Comparison of ENCODE assay signal across 21 mouse cellular contexts in genomic region chr10:125752506-125753218, GRCm38 (mm10).
DNase-seq lines count a peak whose midpoint lies in the region; ATAC-seq and TF ChIP-seq lines count a peak whose summit lies in the region.
"Had no signal": no experiment of that assay in that cellular context is flagged by ENCODE, and none has a peak within 500 bp of the region (broad histone marks: within the 10 kb centered on the region; RNA-seq: fewer than 3 reads in every experiment).

No protein-coding gene starts in this region.

- no peak overlapping the region for H3K27ac ChIP-seq in embryonic facial prominence, embryonic 10.5 days (replicated peaks)
- 0 out of 2 replicates have a peak overlapping the region, but pooled peaks have one; percentile 13 for H3K27ac ChIP-seq in limb, embryonic 14.5 days (replicated peaks; ENCODE audit: low read depth, low read length)
- H3K27ac ChIP-seq: embryonic facial prominence, embryonic 13.5 days; forebrain, embryonic 13.5 days; gastrocnemius, adult 2 months; heart, embryonic 15.5 days; hindbrain, embryonic 10.5 days; hindbrain, embryonic 14.5 days had no signal

- H3K4me2 ChIP-seq in limb, embryonic 14.5 days (replicated peaks; ENCODE audit: low read depth, low read length, severe bottlenecking) = no peak overlapping the region
- H3K4me2 ChIP-seq: embryonic facial prominence, embryonic 13.5 days; forebrain, embryonic 13.5 days; heart, embryonic 15.5 days; hindbrain, embryonic 14.5 days had no signal

- no peak overlapping the region for H3K4me3 ChIP-seq in embryonic facial prominence, embryonic 10.5 days
- no peak overlapping the region for H3K4me3 ChIP-seq in limb, embryonic 14.5 days (replicated peaks; ENCODE audit: low read length)
- H3K4me3 ChIP-seq: embryonic facial prominence, embryonic 13.5 days; forebrain, embryonic 13.5 days; gastrocnemius, adult 2 months; heart, embryonic 15.5 days; hindbrain, embryonic 10.5 days had no signal

- no peaks in the 10 kb centered on the region for H3K9me3 ChIP-seq in embryonic facial prominence, embryonic 10.5 days
- no peaks in the 10 kb centered on the region for H3K9me3 ChIP-seq in limb, embryonic 14.5 days (ENCODE audit: control insufficient read depth, low read length)
- H3K9me3 ChIP-seq: embryonic facial prominence, embryonic 13.5 days; forebrain, embryonic 13.5 days; heart, embryonic 15.5 days; hindbrain, embryonic 10.5 days had no signal

- DNase-seq in embryo, embryonic 11 days = peak; percentile 40
- DNase-seq in embryo, embryonic 10 days (ENCODE audit: low spot score) = no peak
- DNase-seq in left cerebral cortex, postnatal 4 days = peak; percentile 72
- no peak for DNase-seq in left cerebral cortex, adult 11 months (ENCODE audit: low spot score)
- peak; percentile 9 for DNase-seq in embryonic facial prominence, embryonic 10.5 days (ENCODE audit: low spot score)
- peak; percentile 61 for DNase-seq in limb, embryonic 14.5 days (ENCODE audit: low spot score)
- DNase-seq in adrenal gland, postnatal 14 days = no peak
- no peak for DNase-seq in left cerebral cortex, adult 8-10 months (ENCODE audit: low spot score in 2 of 2)
- DNase-seq: adrenal gland, adult 8-10 months; cerebellum, adult 2 months; cerebellum, postnatal 36 days; gastrocnemius, adult 2 months; gastrocnemius, postnatal 25 days; kidney, adult 11 months; kidney, adult 9 months had no signal

- no peak for TF ChIP-seq POLR2A in limb, embryonic 14.5 days (IDR thresholded peaks at IDR 0.05; ENCODE audit: borderline replicate concordance, extremely low read depth, insufficient read depth, insufficient read length)

- intact Hi-C loops in left cerebral cortex, postnatal 4 days (cut with DNase I) = no loop called here

- WGBS in embryonic facial prominence, embryonic 10.5 days = 77% methylated on average over 10 of the region's 10 CpGs
- 45% methylated on average over 10 of the region's 10 CpGs for WGBS in limb, embryonic 14.5 days

- H3K4me1 ChIP-seq in embryonic facial prominence, embryonic 10.5 days = peaks cover 10% of the 10 kb centered on the region; the same call in 1 of the 2 replicates
- no peaks in the 10 kb centered on the region; the same call in 1 of the 2 replicates for H3K4me1 ChIP-seq in limb, embryonic 14.5 days (ENCODE audit: control insufficient read depth, insufficient read depth, low read length)
- H3K4me1 ChIP-seq: forebrain, embryonic 13.5 days; heart, embryonic 15.5 days had no signal

- ATAC-seq in limb, embryonic 14.5 days (ENCODE audit: low FRiP score, low read depth) = peak; percentile 60
- ATAC-seq: forebrain, embryonic 13.5 days; inflammation-experienced regulatory T-cells, adult 6 months had no signal

- H3K9ac ChIP-seq in limb, embryonic 14.5 days (ENCODE audit: low read depth, low read length, severe bottlenecking) = no peak overlapping the region
- H3K9ac ChIP-seq: embryonic facial prominence, embryonic 13.5 days; forebrain, embryonic 13.5 days; heart, embryonic 15.5 days; hindbrain, embryonic 14.5 days had no signal

- no peaks in the 10 kb centered on the region for H3K36me3 ChIP-seq in embryonic facial prominence, embryonic 10.5 days (replicated peaks)
- H3K36me3 ChIP-seq in limb, embryonic 14.5 days (ENCODE audit: control insufficient read depth, insufficient read depth, low read length) = no peaks in the 10 kb centered on the region
- H3K36me3 ChIP-seq: embryonic facial prominence, embryonic 13.5 days; heart, embryonic 15.5 days; hindbrain, embryonic 10.5 days had no signal

- H3K27me3 ChIP-seq in embryonic facial prominence, embryonic 10.5 days (replicated peaks; ENCODE audit: low read depth, poor library complexity, severe bottlenecking) = no peaks in the 10 kb centered on the region
- no peaks in the 10 kb centered on the region for H3K27me3 ChIP-seq in limb, embryonic 14.5 days (ENCODE audit: control insufficient read depth, insufficient read depth, low read length)
- H3K27me3 ChIP-seq: embryonic facial prominence, embryonic 13.5 days; forebrain, embryonic 13.5 days; heart, embryonic 15.5 days had no signal

Comparison
In these comparisons a context has a peak if more than half of its experiments do, and no peak if none do; other contexts are left out.
1. DNase-seq: peak in embryo, embryonic 11 days (single experiment), left cerebral cortex, postnatal 4 days (single experiment), embryonic facial prominence, embryonic 10.5 days (single experiment) and limb, embryonic 14.5 days (single experiment); none in embryo, embryonic 10 days (single experiment), left cerebral cortex, adult 11 months (single experiment), adrenal gland, postnatal 14 days (single experiment) and left cerebral cortex, adult 8-10 months (0 of 2).